Mouse (Mus musculus): ENCODE data around the gene Tmed9. TPM values are rescaled to one million over a fixed set of nuclear protein-coding genes. Genes with fewer than 3 reads are reported as not detected.
A peak's percentile ranks its signal among the peaks of the same experiment; 100 is the strongest.
"Not testable (repeated sequence)": the region's sequence is repeated elsewhere in the genome, so short reads cannot be mapped to it uniquely, and the experiment has no call there.

Tmed9 gene
- total RNA-seq, 2 experiments from 2014 or later: 61.4 to 63.3 TPM

DNA sequence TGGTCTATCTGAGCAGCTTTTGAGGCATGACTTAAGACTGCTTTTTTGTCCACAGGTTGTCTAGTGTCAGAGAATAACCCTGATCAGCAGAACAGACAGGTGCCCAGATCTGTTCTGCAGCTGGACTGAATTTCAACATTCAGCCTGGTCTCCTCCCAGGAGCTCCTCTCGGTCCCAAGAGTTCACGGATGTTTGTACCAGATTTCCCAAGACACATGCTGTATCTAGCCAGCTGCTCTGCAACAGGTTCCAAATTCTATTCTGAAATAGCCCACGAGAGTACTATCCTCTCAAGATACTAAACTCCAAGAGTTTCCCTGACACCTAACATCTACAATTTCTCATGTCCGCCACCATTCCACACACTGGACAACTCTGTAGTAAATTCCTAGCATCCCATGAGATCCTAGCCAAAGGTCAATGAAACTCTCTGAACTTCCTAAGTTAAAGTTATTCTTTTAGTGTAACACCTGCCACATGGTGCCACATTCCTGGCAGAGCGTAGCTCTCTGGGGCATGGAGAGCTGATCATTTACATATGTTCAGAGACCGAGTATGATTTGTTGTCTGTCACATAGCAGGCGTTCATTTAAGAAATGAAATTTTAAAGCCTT is 10.2 kb upstream of the Tmed9 start:
- DNase-seq: no peak
- intact Hi-C loops (cut with DNase I): no loop called here

DNA sequence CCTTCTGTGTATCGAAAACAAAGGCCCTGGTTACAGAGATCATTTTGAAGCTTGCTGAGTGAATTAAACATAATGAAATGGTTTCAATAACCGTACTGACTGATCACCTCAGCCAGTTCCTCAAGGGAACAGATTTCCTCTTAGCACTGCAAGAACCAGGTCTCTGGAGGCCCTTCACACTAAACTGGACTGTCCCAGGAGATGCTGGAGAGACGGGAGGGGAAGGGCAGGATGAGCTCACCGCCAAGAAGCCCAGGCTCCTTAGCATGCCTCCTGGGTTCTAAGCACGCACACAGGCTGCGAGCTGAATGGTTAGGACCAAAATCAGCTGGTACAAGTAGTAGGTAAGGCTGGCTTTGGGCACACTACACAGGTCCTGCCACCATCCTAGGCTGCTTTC is 6.5 kb upstream of the Tmed9 start:
- DNase-seq: no peak

DNA sequence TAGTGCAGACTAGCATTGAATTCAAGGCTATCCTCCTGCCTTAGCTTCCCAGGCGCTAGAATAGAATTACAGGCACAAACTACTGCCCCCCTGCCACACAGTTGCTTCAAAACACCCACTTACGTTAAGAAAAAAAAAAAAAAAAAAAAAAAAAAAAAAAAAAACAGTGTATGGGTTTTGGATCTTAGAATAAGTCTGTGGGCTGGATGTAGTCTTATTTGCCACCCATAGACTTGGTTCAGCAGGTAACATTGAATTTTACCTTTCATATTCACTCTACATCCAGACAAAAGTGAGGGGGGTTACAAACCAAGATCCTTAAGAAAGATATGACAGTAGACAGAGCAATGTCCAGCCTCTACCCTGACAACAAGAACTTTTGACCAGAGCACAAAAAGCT is 5.6 kb upstream of the Tmed9 start:
- intact Hi-C loops (cut with DNase I): no loop called here
- no peak for DNase-seq

More for the DNA sequence above, 6.5 kb upstream of the Tmed9 start:
- intact Hi-C loops (cut with DNase I): no loop called here

DNA sequence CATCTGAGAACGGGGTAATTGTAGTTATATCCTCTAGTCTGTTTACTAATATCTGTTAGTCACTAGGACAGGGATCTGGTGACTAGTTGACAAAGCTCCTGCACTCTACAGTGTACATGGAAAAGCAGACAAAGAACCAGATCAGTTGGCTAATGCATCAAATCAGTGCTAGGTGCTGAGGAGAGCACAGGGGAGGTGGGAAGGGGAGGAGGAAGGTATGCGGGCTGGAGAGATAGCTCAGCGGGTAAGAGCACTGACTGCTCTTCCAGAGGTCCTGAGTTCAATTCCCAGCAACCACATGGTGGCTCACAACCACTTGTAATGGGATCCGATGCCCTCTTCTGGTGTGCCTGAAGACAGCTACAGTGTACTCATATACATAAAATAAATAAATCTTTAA is 5.0 kb upstream of the Tmed9 start:
- DNase-seq: not testable (repeated sequence)

DNA sequence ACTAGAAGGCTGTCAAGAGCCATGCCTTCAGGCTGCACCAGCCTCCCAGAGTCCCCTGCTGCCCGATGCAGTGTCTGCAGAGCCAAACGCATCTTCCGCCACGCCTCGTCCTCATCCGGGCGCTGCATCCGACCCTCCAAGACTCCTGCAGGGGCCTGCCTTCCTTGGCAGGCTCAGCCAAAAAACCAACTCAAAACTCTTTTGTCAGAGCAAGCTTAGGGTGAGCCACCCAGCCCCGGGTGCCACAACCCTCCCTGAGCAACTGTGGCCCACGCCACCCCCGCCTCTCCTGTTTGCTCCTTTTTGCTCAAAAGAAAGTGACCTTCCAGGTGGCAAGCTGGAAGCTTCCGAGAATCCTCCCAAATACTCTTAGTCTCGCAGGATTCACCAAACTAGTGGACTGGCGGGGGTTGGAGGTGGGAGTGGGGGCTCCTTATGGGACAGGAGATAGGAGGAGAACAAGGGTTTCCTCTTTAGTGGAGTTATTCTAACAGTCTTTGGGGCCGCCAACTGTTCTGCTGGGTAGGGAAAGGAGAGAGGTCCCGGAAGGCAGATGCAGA is 3.7 kb upstream of the Tmed9 start:
- intact Hi-C loops (cut with DNase I): no loop called here
- no peak for DNase-seq

More for the DNA sequence above, 5.0 kb upstream of the Tmed9 start:
- intact Hi-C loops (cut with DNase I): not testable (repeated sequence)

DNA sequence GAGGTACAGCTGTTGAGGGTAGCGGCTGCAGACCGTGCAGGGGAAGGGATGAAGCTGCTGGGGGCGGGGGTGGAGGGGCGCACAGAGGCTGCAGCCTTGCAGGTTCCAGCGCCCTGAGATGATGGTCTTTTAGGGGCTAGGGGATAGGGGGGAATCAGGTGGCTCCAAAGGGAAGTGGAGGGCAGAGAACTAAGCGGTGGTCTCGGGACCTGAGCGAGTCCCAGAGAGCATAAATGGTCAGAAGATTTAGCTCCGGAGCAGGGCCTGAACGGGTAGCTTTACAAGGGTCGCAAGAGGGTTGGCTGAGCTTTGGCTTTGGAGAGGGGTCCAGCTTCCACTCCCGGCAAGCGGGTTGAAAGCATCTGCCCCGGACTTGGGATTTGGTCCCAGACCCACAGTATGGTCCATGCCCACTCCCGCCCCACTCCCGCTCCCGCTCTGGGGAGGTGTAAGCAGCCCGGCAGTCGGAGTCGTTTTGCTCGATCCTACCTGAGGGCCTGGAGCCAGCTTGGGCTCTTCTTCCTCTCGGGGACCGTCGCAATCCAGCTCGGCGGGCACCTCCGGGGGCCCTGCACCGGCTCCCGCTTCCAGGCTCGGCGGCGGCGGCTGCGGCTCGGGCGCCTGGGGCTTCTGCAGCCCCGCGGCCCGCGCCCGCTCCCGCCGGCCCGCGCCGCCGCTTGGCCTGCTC is 3.1 kb upstream of the Tmed9 start:
- DNase-seq: peak in 1 of 2 experiments; percentile 40
- intact Hi-C loops (cut with DNase I): no loop called here

DNA sequence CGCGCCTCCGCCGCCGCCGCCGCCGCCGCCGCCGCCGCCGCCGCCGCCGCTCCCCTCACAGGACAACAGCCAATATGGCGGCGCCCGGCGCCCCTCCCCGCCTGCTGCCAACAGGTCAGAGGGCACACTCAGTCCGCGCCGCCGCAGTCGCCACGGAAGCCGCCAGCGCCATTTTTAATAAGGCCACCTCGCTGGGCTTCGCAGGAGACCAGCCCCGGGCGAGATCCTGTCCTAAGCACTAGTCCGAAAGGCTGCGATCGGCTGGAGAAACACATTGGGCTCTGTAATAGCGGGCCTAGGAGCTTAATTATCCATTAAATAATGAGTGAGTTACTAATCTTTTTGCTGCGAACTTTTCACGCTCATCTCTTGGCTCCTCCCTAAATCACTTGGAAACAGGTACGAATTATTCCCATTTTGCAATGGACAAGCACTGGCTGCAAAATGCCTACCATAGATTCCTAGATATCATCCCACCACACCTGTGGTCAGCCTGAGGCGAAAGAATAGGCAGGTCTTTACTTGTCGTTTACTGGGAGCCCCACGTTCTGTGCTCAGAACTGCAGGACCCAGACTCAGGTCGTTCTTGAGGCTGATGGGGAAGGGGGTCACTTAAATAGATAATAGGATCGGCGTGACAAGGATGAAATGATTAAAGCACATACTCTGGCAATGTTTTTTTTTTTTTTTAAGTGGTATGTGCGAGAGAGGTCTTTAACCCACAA is 2.3 kb upstream of the Tmed9 start, which contains the start of gene Fam193b:
Fam193b (minus strand) TSS at position 94 of the 725 bp plus-strand sequence.
- intact Hi-C loops (cut with DNase I): no loop called here
- DNase-seq: peak; percentile 92 to 94

DNA sequence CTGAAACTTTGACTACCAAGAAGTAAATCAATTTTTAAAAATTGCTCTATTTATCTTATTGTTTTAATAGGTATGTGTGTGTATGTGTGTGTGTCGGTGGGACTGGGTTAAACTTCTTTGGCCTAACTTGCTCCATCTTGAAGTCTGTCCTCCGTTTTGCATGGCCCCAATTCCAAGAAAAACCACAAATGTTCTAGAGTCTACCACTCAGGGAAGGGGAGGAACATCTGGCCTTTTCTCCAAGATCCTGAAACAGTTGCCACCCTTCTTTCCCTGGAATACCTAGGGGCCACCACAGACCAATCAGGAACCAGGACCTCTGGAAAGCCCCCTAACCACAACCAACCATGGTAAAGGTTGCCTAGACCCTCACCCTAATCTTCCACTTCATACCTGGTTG is 1.6 kb upstream of the Tmed9 start:
- intact Hi-C loops (cut with DNase I): no loop called here
- no peak for DNase-seq

DNA sequence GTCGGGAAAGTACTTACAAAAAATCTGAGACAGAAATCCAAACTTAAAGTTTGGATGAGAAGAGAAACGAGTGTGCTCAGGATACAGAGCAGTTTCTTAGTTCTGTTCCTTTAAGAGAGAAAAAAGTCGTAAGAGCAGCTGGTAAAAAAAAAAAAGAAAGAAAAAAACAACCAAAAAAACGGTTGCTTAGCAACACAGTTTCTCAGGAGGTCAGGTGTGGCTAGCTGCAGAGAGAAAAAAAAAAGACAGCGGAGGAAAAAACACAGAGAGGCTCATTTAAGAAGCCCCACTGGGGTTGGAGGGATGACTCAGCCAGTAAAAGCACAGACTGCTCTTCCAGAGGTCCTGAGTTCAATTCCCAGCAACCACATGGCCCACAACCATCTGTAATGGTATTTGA is 789 bp downstream of the Tmed9 start:
- DNase-seq: no peak
- intact Hi-C loops (cut with DNase I): no loop called here

DNA sequence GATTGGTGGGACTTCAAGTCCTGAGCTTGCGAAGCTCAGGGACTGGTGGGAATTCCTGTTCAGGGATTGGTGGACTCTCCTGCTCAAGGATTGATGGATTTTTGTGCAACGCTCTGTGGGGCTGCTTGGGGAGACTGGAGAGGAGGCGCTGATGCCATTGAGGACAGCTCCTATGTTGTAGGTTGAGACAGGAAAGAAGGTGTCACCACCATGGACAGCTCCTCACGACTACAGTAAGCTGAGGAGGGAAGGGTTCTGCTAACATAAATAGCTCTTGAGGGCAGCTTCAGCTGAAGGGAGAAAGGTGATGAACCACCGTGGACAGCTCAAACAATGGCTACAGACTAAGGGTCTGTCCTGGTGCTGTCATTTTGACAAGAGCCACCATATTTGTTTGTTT is 2.4 kb downstream of the Tmed9 start:
- intact Hi-C loops (cut with DNase I): loop anchor here (5.0 kb wide), 1 partner anchor 34 kb away; no protein-coding TSS in a partner anchor

DNA sequence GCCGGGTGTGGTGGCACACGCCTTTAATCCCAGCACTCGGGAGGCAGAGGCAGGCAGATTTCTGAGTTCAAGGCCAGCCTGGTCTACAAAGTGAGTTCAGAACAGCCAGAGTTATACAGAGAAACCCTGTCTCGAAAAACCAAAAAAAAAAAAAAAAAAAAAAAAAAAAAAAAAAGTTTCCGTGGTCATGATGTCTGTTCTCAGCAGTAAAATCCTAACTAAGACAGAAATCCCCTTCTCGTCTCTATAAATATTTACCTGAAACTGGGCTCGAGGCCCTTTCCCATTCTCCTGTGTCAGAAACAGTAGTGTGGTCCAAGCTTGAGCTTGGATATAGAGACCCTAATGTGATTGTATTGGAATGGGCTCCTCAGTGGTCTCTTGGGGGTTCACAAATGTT is 3.3 kb downstream of the Tmed9 start:
- intact Hi-C loops (cut with DNase I): loop anchor here (5.0 kb wide), 1 partner anchor 35 kb away; no protein-coding TSS in a partner anchor
- not testable (repeated sequence) for DNase-seq

More for the DNA sequence above, 2.4 kb downstream of the Tmed9 start:
- DNase-seq: no peak

DNA sequence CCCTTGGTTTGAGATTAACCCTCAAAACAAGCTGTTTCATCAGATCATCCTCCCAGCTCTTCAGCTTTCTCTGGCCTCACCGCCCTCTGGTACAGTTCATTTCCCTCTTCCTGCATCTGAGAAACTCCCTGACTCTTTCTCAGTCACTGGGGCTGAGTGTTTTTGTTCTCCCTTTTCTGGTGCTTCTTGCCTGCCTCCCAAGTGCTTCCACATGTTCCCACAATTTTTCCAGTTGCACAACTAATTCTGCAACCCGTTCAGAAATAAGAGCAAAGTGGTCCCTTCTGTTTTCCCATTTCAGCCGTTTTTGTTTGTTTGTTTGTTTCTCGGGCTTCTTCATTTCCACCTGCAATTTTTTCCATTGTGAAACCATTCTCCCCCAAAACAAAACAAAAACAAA is 4.6 kb downstream of the Tmed9 start:
- intact Hi-C loops (cut with DNase I): loop anchor here (5.0 kb wide), 1 partner anchor 36 kb away; no protein-coding TSS in a partner anchor
- DNase-seq: no peak

DNA sequence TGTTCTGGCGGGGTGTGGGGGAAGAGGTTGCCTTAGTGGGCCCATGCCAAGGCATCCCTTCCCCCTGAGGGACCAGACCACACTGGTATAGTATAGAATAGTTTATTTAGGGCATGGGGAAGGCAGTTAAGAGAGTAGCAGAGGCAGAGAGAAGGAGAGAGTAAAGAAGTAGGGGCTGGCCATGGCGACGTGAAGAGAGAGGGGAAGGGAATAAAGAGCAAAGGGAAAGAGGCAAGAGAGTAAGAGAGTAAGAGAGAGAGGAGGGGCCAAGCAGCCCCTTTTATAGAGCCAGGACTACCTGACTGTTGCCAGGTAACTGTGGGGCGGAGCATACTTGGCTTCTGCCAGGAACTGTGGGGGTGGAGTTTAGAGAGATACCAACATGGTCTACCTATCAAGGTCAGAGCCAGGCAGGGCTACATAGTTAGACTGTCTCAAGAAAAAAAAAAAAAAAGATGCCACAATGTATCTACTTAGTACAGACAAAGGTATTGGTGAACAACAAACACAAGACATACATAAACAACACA is 18.5 kb downstream of the Tmed9 start:
- intact Hi-C loops (cut with DNase I): no loop called here

DNA sequence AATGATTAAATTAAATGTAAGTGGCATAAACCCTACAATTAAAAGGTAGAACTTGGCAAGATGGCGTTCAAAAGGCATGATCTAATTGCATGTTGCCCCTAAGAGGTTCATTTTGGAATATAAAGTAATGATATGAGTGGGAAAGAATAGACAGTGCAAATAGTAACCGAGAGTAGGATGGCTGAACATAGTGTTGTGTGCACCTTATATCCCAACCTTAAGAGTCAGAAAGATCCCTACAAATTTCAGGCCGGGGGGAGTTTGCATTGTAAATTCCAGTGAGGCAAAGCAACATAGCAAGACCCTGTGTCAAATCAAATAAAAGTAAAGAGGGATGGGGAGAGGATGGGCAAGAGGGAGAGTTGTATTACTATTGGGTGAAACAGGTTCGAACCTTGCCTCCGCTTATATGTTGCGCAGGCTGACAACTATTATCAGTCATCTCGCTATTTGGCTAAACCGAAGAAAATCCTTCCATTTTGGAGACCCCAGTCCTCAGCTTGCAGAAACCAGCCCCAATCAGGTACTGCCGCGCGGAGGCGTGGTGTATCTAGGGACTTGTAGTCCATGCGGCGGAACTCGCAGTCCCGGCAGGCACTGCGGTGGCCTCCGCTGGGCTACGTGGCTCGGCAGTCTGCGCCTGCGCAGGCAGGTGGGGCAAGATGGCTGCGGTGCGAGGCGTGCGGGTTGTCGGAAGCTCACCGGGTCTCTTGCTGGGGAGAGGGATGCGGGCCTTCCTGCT is 19.2 kb downstream of the Tmed9 start:
- DNase-seq: peak; percentile 91 to 94
- intact Hi-C loops (cut with DNase I): no loop called here

More for the DNA sequence above, 18.5 kb downstream of the Tmed9 start:
- DNase-seq: no peak

DNA sequence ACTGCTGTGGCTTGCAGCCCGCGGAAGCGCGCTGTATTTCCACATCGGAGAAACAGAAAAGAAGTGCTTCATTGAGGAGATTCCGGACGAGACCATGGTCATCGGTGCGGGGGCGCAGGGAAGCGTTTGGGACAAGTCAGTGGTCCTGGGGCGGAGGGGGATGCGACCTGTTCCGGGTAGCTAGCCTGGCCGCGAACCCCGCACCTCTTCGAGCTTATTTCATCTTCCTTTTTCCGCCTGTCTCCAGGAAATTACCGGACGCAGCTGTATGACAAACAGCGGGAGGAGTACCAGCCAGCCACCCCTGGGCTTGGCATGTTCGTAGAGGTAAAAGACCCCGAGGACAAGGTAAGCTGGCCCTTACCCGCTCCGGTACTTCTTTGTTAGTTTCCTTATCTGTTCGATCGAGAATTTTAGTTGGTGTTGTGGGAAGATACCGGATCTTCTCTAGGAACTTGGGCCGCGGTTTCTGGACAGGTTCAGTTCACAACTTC is 19.8 kb downstream of the Tmed9 start:
- no peak for DNase-seq
- intact Hi-C loops (cut with DNase I): no loop called here

DNA sequence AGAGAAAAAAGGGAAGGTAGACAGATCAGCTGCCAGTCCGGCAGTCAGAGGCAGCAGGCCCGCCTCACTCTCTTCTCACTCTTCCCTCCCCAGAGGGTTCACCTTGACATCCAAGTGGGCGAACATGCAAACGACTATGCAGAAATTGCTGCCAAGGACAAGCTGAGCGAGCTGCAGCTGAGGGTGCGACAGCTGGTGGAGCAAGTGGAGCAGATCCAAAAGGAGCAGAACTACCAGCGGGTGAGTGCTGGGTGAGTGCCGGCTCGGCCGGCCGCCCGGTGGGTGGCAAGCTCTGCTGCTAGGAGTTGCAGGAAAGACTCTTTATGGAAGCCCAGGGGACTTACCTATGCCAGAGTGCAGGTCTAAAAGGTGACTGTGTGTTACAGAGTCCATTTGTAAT is 21.8 kb downstream of the Tmed9 start:
- peak in 1 of 2 experiments; percentile 43 for DNase-seq
- intact Hi-C loops (cut with DNase I): no loop called here

DNA sequence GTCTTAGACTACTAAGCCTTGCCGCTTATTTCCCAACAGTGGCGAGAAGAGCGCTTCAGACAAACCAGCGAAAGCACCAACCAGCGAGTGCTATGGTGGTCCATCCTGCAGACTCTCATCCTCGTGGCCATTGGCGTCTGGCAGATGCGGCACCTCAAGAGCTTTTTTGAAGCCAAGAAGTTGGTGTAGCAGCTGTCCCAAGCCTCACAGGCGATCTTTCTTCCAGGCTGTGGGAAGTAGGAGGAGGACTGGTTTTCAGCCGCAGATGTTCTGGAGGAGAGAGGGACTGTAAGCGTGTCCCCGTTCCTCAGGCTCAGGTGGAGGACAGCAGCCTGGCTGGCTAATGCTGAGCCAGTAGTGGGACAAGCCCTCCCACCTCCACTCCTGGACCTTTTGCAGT is 23.3 kb downstream of the Tmed9 start:
- intact Hi-C loops (cut with DNase I): no loop called here
- no peak for DNase-seq

DNA sequence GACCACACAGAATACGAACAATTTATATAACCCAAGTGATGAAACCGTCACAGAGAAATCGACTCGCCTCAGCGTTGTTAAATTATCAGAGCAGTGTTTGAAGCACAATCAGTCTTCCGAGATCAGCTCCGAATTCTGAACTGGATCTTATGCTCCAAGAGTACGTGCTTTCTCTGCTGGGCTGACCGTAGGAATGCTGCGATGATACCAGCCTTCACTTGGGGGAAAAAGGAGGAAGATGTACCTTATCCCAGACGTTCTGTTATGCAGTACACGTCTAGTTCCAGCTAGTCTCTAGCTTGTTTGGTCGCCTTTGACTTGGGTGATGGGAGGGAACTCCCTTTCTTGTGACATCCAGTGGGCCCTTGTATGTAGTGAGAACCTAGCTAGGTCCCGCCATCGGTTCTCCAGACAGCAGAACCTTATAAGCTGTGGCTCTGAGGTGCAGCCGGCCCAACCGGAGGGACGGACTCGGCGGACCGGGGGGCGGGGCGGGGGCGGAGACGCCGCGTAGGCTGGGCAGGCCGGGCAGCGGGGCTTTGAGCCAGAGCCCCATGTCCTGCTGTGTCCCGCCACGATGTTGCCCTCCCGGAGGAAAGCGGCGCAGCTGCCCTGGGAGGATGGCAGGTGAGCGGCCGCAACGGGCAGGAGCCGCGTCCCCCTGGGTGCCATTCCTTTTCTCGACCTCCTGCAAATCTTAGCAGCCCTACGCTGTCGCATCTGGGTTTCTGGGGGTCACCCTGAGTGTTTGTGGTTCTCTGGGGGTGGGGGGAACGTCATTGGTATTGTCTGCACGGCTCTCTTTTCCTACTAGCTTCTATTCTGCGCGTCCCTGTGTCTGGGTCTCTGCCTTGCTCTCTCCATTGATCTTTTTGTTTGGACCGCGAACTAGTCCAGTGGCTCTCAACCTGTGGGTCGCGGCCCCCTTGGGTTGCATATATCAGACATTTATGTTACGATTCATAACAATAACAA is 26.3 kb downstream of the Tmed9 start, which contains the start of gene B4galt7:
B4galt7 (plus strand) TSS at position 331 of the 975 bp plus-strand sequence.
- peak; percentile 82 to 87 for DNase-seq
- intact Hi-C loops (cut with DNase I): loop anchor here (5.0 kb wide), 1 partner anchor 127 kb away; the partner anchor contains the start of gene Pcbd2

All from gastrocnemius, postnatal 36 days (tissue).